Mouse (Mus musculus) left cerebral cortex, postnatal 14 days (tissue): ENCODE results near the gene Tmem144. TPM values are rescaled to one million over a fixed set of nuclear protein-coding genes. Genes with fewer than 3 reads are reported as not detected.
A peak's percentile ranks its signal among the peaks of the same experiment; 100 is the strongest.

ENCODE experiments used
- DNase-seq, 2 experiments: peaks; one replicate each; pipeline ENCODE4 v3.0.0; 2021 to 2022; ENCODE audit warnings: low spot score in 2 of 2, mixed read lengths in 1 of 2
- intact Hi-C: fragments of 180-260 bp; cut with DNase I; formaldehyde crosslinking; loops from one replicate; pipeline ENCODE4 v1.15.1; 2025
- total RNA-seq, 2 experiments: library from RNA; stranded (reverse); gene quantifications; 2 replicates each; pipeline ENCODE4 v1.2.3; 2021

Tmem144 gene
- total RNA-seq, 2 experiments from 2014 or later: 8.9 to 11.8 TPM

- intact Hi-C loops: no loop called here
- peak; percentile 55 to 64 for DNase-seq
Observed at GRCm38 (mm10) chr3:79867121-79867709, 14.6 kb upstream of the Tmem144 start.

GRCm38 (mm10) chr3:79866526-79866925, 14.0 kb upstream of the Tmem144 start:
- no peak for DNase-seq
- intact Hi-C loops: no loop called here

- DNase-seq: no peak
Observed at GRCm38 (mm10) chr3:79866089-79866488, 13.5 kb upstream of the Tmem144 start.

GRCm38 (mm10) chr3:79864824-79865223, 12.3 kb upstream of the Tmem144 start:
- intact Hi-C loops: no loop called here
- no peak for DNase-seq

More at GRCm38 (mm10) chr3:79866089-79866488, 13.5 kb upstream of the Tmem144 start:
- intact Hi-C loops: no loop called here

- no peak for DNase-seq
- intact Hi-C loops: no loop called here
Observed at GRCm38 (mm10) chr3:79858221-79858620, 5.6 kb upstream of the Tmem144 start.

- no peak for DNase-seq
- intact Hi-C loops: no loop called here
Observed at GRCm38 (mm10) chr3:79857780-79858179, 5.2 kb upstream of the Tmem144 start.

GRCm38 (mm10) chr3:79852108-79852507, 465 bp downstream of the Tmem144 start:
- DNase-seq: no peak
- intact Hi-C loops: no loop called here

GRCm38 (mm10) chr3:79850656-79851055, 1.9 kb downstream of the Tmem144 start:
- intact Hi-C loops: no loop called here
- DNase-seq: no peak

- DNase-seq: no peak
- intact Hi-C loops: no loop called here
Observed at GRCm38 (mm10) chr3:79849621-79850020, 3.0 kb downstream of the Tmem144 start.

- intact Hi-C loops: no loop called here
- DNase-seq: no peak
Observed at GRCm38 (mm10) chr3:79848841-79849240, 3.7 kb downstream of the Tmem144 start.

- DNase-seq: no peak
- intact Hi-C loops: no loop called here
Observed at GRCm38 (mm10) chr3:79846633-79847032, 5.9 kb downstream of the Tmem144 start.

- intact Hi-C loops: no loop called here
- DNase-seq: peak in 1 of 2 experiments; percentile 23
Observed at GRCm38 (mm10) chr3:79843999-79844398, 8.6 kb downstream of the Tmem144 start.

- peak; percentile 45 to 68 for DNase-seq
- intact Hi-C loops: no loop called here
Observed at GRCm38 (mm10) chr3:79842616-79843016, 10.0 kb downstream of the Tmem144 start.

GRCm38 (mm10) chr3:79842165-79842564, 10.4 kb downstream of the Tmem144 start:
- peak in 1 of 2 experiments; percentile 52 for DNase-seq
- intact Hi-C loops: no loop called here

- DNase-seq: no peak
- intact Hi-C loops: no loop called here
Observed at GRCm38 (mm10) chr3:79841475-79841874, 11.1 kb downstream of the Tmem144 start.

- DNase-seq: peak; percentile 39 to 42
- intact Hi-C loops: no loop called here
Observed at GRCm38 (mm10) chr3:79838751-79839150, 13.8 kb downstream of the Tmem144 start.

- DNase-seq: no peak
- intact Hi-C loops: no loop called here
Observed at GRCm38 (mm10) chr3:79829289-79829688, 23.3 kb downstream of the Tmem144 start.

- intact Hi-C loops: no loop called here
- DNase-seq: no peak
Observed at GRCm38 (mm10) chr3:79825067-79825780, 27.3 kb downstream of the Tmem144 start.

GRCm38 (mm10) chr3:79823176-79823575, 29.4 kb downstream of the Tmem144 start:
- DNase-seq: no peak
- intact Hi-C loops: no loop called here

- peak; percentile 18 to 50 for DNase-seq
- intact Hi-C loops: no loop called here
Observed at GRCm38 (mm10) chr3:79821131-79821530, 31.4 kb downstream of the Tmem144 start.
